Mouse (Mus musculus): ENCODE measurements around the gene Noc4l.
A peak's percentile ranks its signal among the peaks of the same experiment; 100 is the strongest.

DNA sequence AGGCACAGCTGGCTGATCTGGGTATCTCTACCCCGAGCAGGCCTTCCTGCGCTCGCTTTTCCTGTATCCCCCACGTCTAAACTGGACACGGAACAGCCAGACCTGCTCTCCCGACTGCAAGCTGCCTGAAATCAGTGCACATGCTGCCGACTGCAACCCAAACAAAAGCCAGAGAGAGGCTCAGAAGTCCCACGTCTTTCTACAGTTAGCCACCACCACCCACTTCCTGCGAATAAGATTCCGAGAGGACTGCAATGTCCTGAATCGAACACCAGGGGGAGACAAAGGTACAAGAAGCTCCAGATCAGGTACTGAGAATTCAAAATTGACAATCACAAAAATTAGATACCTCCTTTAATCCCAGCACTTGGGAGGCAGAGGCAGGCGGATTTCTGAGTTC, 13.8 kb downstream of the Noc4l start:
- TF ChIP-seq CTCF (IDR thresholded peaks at IDR 0.05; ENCODE audit: borderline replicate concordance, control insufficient read depth, extremely low read depth, insufficient read depth, low read length, poor library complexity) (0 out of 2 replicates have a peak, but pooled peaks have one; percentile 51), POLR2A (IDR thresholded peaks at IDR 0.05; ENCODE audit: control insufficient read depth, extremely low read depth, insufficient read depth, low read length, poor library complexity) (no peak)

All from thymus, adult 2 months (tissue).